In genomic region chr10:59703060-59703760, GRCm38 (mm10) we compare ENCODE assay signal across 8 mouse cellular contexts. TPM values are rescaled to one million over a fixed set of nuclear protein-coding genes. Genes with fewer than 3 reads are reported as not detected.
DNase-seq lines count a peak whose midpoint lies in the region; ATAC-seq and TF ChIP-seq lines count a peak whose summit lies in the region.

No protein-coding gene starts in this region.

- no peak for TF ChIP-seq CTCF in olfactory bulb, adult 2 months (IDR thresholded peaks at IDR 0.05; ENCODE audit: insufficient read depth, low read depth, low read length)

- no peak for TF ChIP-seq POLR2A in olfactory bulb, adult 2 months (IDR thresholded peaks at IDR 0.05; ENCODE audit: insufficient read depth, low read depth, low read length)

- H3K4me1 ChIP-seq in lung, embryonic 16.5 days (replicated peaks; ENCODE audit: control insufficient read depth, insufficient read depth, low read length) = peaks cover 11% of the 10 kb centered on the region; the same call in 1 of the 2 replicates
- H3K4me1 ChIP-seq in embryonic facial prominence, embryonic 14.5 days (ENCODE audit: control insufficient read depth, insufficient read depth, low read length) = peaks cover 9% of the 10 kb centered on the region; the same call in 1 of the 2 replicates
- H3K4me1 ChIP-seq in limb, embryonic 11.5 days (ENCODE audit: control insufficient read depth, insufficient read depth, low read length) = peaks cover 2% of the 10 kb centered on the region; the same call in 1 of the 2 replicates
- peaks cover 2% of the 10 kb centered on the region; the same call in 1 of the 2 replicates for H3K4me1 ChIP-seq in olfactory bulb, adult 2 months (ENCODE audit: control insufficient read depth, insufficient read depth, low read length)

- no peak for DNase-seq in lung, postnatal 4 days
- DNase-seq in embryonic facial prominence, embryonic 14.5 days (ENCODE audit: low spot score) = peak; percentile 11
- DNase-seq in limb, embryonic 11.5 days (ENCODE audit: low spot score) = no peak
- DNase-seq in adrenal gland, postnatal 25 days = no peak
- DNase-seq in layer of hippocampus, adult 8-10 months (ENCODE audit: low spot score in 2 of 2) = no peak
- DNase-seq in retina, embryonic 14.5 days (ENCODE audit: low spot score) = no peak

- peak overlapping the region; percentile 68 for H3K27ac ChIP-seq in lung, embryonic 16.5 days (ENCODE audit: low read length)
- H3K27ac ChIP-seq in embryonic facial prominence, embryonic 14.5 days (replicated peaks; ENCODE audit: low read depth, low read length) = peak overlapping the region; percentile 82
- no peak overlapping the region for H3K27ac ChIP-seq in limb, embryonic 11.5 days (replicated peaks; ENCODE audit: low read depth, low read length)
- H3K27ac ChIP-seq in olfactory bulb, adult 2 months (ENCODE audit: insufficient read depth, low read depth, low read length) = peak overlapping the region; percentile 30

- H3K36me3 ChIP-seq in lung, embryonic 16.5 days (ENCODE audit: control insufficient read depth, insufficient read depth, low read length) = no peaks in the 10 kb centered on the region
- no peaks in the 10 kb centered on the region for H3K36me3 ChIP-seq in embryonic facial prominence, embryonic 14.5 days (ENCODE audit: control insufficient read depth, insufficient read depth, low read length)
- H3K36me3 ChIP-seq in limb, embryonic 11.5 days (ENCODE audit: control insufficient read depth, insufficient read depth, low read length) = no peaks in the 10 kb centered on the region

- no peaks in the 10 kb centered on the region for H3K27me3 ChIP-seq in lung, embryonic 16.5 days (ENCODE audit: control insufficient read depth, insufficient read depth, low read depth, low read length)
- no peaks in the 10 kb centered on the region for H3K27me3 ChIP-seq in embryonic facial prominence, embryonic 14.5 days (replicated peaks; ENCODE audit: control insufficient read depth, insufficient read depth, low read length)
- no peaks in the 10 kb centered on the region for H3K27me3 ChIP-seq in limb, embryonic 11.5 days (ENCODE audit: control insufficient read depth, insufficient read depth, low read length)

- peak overlapping the region; percentile 64 for H3K4me3 ChIP-seq in lung, embryonic 16.5 days (ENCODE audit: low read length)
- H3K4me3 ChIP-seq in embryonic facial prominence, embryonic 14.5 days (ENCODE audit: low read depth, low read length) = peak overlapping the region; percentile 69
- H3K4me3 ChIP-seq in limb, embryonic 11.5 days (ENCODE audit: low read depth, low read length) = peak overlapping the region; percentile 54
- H3K4me3 ChIP-seq in olfactory bulb, adult 2 months (ENCODE audit: insufficient read depth, low read depth, low read length) = peak overlapping the region; percentile 55

- no peak for ATAC-seq in lung, embryonic 16.5 days (ENCODE audit: low read depth)
- ATAC-seq in embryonic facial prominence, embryonic 14.5 days (ENCODE audit: low read depth) = no peak
- no peak for ATAC-seq in limb, embryonic 11.5 days (ENCODE audit: insufficient number of reproducible peaks, low FRiP score, low TSS enrichment, low read depth)

- no peaks in the 10 kb centered on the region for H3K9me3 ChIP-seq in lung, embryonic 16.5 days (ENCODE audit: control insufficient read depth, low read length)
- H3K9me3 ChIP-seq in embryonic facial prominence, embryonic 14.5 days (ENCODE audit: control insufficient read depth, low read length) = 0 out of 2 replicates have a peak, but pooled peaks cover 3% of the 10 kb centered on the region
- no peaks in the 10 kb centered on the region for H3K9me3 ChIP-seq in limb, embryonic 11.5 days (ENCODE audit: control insufficient read depth, low read length)

- H3K9ac ChIP-seq in lung, embryonic 16.5 days (ENCODE audit: low read length) = peak overlapping the region; percentile 86
- H3K9ac ChIP-seq in embryonic facial prominence, embryonic 14.5 days (ENCODE audit: low read depth, low read length) = peak overlapping the region; percentile 76
- peak overlapping the region; percentile 17 for H3K9ac ChIP-seq in limb, embryonic 11.5 days (ENCODE audit: low read length)

- WGBS in lung, embryonic 16.5 days = 3% methylated on average over 15 of the region's 15 CpGs
- WGBS in embryonic facial prominence, embryonic 14.5 days = 5% methylated on average over 15 of the region's 15 CpGs
- 8% methylated on average over 15 of the region's 15 CpGs for WGBS in limb, embryonic 11.5 days
- 4% methylated on average over 15 of the region's 15 CpGs for WGBS in olfactory bulb, adult 2 months

- H3K4me2 ChIP-seq in lung, embryonic 16.5 days (ENCODE audit: low read depth, low read length) = peak overlapping the region; percentile 73
- peak overlapping the region; percentile 79 for H3K4me2 ChIP-seq in embryonic facial prominence, embryonic 14.5 days (ENCODE audit: low read depth, low read length)
- peak overlapping the region; percentile 59 for H3K4me2 ChIP-seq in limb, embryonic 11.5 days (ENCODE audit: low read depth, severe bottlenecking)

RNA-seq across cellular contexts. Expression of gene Micu1, which starts 0.9 kb away (rescaled TPM):
- 68.8 and 69.1 TPM in 2 replicates for polyA plus RNA-seq in lung, embryonic 16.5 days (2015; fragmentation: Nextera tagmentation; extraction: Ambion mirVana)
- 82.0 and 88.5 TPM in 2 replicates for polyA plus RNA-seq in embryonic facial prominence, embryonic 14.5 days (2014; fragmentation: Nextera tagmentation; extraction: Ambion mirVana)
- 50.4 and 55.7 TPM in 2 replicates for polyA plus RNA-seq in limb, embryonic 11.5 days (2014; fragmentation: Nextera tagmentation; extraction: Ambion mirVana)
- not detected in 2 replicates for polyA plus RNA-seq in olfactory bulb, adult 2 months (2012; ENCODE audit: insufficient read depth, insufficient read length, low replicate concordance, missing spikeins)
- total RNA-seq in adrenal gland, postnatal 25 days (2021) = 66.3 and 73.6 TPM in 2 replicates
- total RNA-seq in layer of hippocampus, adult 8-10 months (2022) = 10 to 100 TPM; 94.7 to 97.4 (median 96.4) TPM

Comparison
In these comparisons a context has a peak if more than half of its experiments do, and no peak if none do; other contexts are left out.
1. H3K9ac ChIP-seq: peak in every context shown above with its lines; median percentile 86 in lung, embryonic 16.5 days; 76 in embryonic facial prominence, embryonic 14.5 days; 17 in limb, embryonic 11.5 days.
2. RNA of gene Micu1, which starts 0.9 kb away (polyA plus RNA-seq): 82.0 to 88.5 TPM in embryonic facial prominence, embryonic 14.5 days, 68.8 to 69.1 TPM in lung, embryonic 16.5 days and 50.4 to 55.7 TPM in limb, embryonic 11.5 days; not detected in olfactory bulb, adult 2 months; every median in the first group is over 10 times any median in the second.
3. Peak in every context shown above with its lines, with median percentiles within 50 percentile points of each other: H3K4me2 ChIP-seq and H3K4me3 ChIP-seq.